Mouse (Mus musculus) NIH3T3 (cell line): ENCODE measurements around the gene Epb42.
A peak's percentile ranks its signal among the peaks of the same experiment; 100 is the strongest.
"Not testable (repeated sequence)": the region's sequence is repeated elsewhere in the genome, so short reads cannot be mapped to it uniquely, and the experiment has no call there.

Experiments
- DNase-seq: peaks from one replicate; pipeline ENCODE4 v3.0.0-alpha.2; 2012; ENCODE audit warnings: low read depth

Epb42 gene

GRCm38 (mm10) chr2:121036733-121037341, at the start of gene Epb42:
Epb42 (minus strand) TSS chr2:121037072.
- no peak for DNase-seq

- DNase-seq = no peak
Measured at GRCm38 (mm10) chr2:121085480-121086185, 48.8 kb upstream of the Epb42 start, which contains the start of gene Tgm5. Tgm5 (minus strand) TSS chr2:121085841.

GRCm38 (mm10) chr2:121082626-121083025, 45.8 kb upstream of the Epb42 start:
- no peak for DNase-seq

GRCm38 (mm10) chr2:121074747-121075146, 37.9 kb upstream of the Epb42 start:
- no peak for DNase-seq

- DNase-seq = peak; percentile 40
Measured at GRCm38 (mm10) chr2:121071871-121072270, 35.0 kb upstream of the Epb42 start.

- DNase-seq = no peak
Measured at GRCm38 (mm10) chr2:121069506-121069905, 32.6 kb upstream of the Epb42 start.

GRCm38 (mm10) chr2:121067116-121067515, 30.2 kb upstream of the Epb42 start:
- DNase-seq = no peak

- DNase-seq = no peak
Measured at GRCm38 (mm10) chr2:121061315-121061714, 24.4 kb upstream of the Epb42 start.

GRCm38 (mm10) chr2:121057997-121058396, 21.1 kb upstream of the Epb42 start:
- DNase-seq = no peak

GRCm38 (mm10) chr2:121055915-121056314, 19.0 kb upstream of the Epb42 start:
- DNase-seq = no peak

- DNase-seq = no peak
Measured at GRCm38 (mm10) chr2:121054060-121054459, 17.2 kb upstream of the Epb42 start.

GRCm38 (mm10) chr2:121052176-121052575, 15.3 kb upstream of the Epb42 start:
- no peak for DNase-seq

- DNase-seq = no peak
Measured at GRCm38 (mm10) chr2:121045653-121046052, 8.8 kb upstream of the Epb42 start.

- DNase-seq = peak; percentile 75
Measured at GRCm38 (mm10) chr2:121041098-121041497, 4.2 kb upstream of the Epb42 start.

- DNase-seq = no peak
Measured at GRCm38 (mm10) chr2:121039382-121039781, 2.5 kb upstream of the Epb42 start.

GRCm38 (mm10) chr2:121038851-121039250, 2.0 kb upstream of the Epb42 start:
- DNase-seq = not testable (repeated sequence)

GRCm38 (mm10) chr2:121022918-121023317, 14.0 kb downstream of the Epb42 start:
- DNase-seq = peak; percentile 27

- DNase-seq = no peak
Measured at GRCm38 (mm10) chr2:121017151-121017550, 19.7 kb downstream of the Epb42 start.

- DNase-seq = no peak
Measured at GRCm38 (mm10) chr2:121016226-121016625, 20.6 kb downstream of the Epb42 start.

GRCm38 (mm10) chr2:121015507-121015906, 21.4 kb downstream of the Epb42 start:
- DNase-seq = no peak

GRCm38 (mm10) chr2:121012676-121013075, 24.2 kb downstream of the Epb42 start:
- DNase-seq = no peak

- no peak for DNase-seq
Measured at GRCm38 (mm10) chr2:121009071-121009677, 27.7 kb downstream of the Epb42 start.

GRCm38 (mm10) chr2:121008664-121009007, 28.2 kb downstream of the Epb42 start:
- no peak for DNase-seq
